ENCODE assay signal across 8 mouse cellular contexts in the genomic region with DNA sequence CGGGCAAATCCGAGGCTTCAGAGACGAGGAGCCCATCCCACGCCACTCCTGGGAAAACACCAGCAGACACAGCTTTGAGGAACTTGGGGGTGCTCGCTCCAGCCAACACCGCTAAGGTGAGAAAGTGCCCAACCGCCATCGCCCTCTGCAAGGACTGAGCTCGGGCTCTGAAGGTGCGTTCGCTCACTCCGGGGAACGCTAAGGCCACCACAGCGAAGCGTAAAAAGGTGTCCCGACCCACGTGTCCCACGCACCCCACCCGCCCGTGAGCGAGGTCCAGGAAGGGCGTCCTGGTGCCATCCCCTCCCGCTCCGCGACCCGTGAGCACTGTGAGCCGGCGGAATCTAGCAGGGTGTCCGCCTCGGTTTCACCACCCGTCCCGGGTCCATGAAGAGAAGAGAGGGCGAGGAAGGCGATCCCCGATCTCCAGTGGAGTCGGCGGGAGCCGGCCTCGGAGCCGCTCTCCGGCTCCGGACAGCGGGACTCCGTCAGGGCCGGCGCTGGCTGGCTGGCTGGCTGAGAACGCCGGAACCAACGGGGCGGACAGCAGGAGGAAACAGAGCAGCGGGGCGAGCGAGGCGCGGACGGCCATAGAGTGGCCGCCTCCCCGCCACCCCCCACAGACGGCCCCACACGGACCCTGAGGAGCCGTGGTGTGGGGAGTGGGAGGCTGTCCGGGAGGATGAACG. TPM values are rescaled to one million over a fixed set of nuclear protein-coding genes. Genes with fewer than 3 reads are reported as not detected.
DNase-seq lines count a peak whose midpoint lies in the region; ATAC-seq and TF ChIP-seq lines count a peak whose summit lies in the region.

No protein-coding gene starts in this region.

- H3K36me3 ChIP-seq in embryonic facial prominence, embryonic 13.5 days = no peaks in the 10 kb centered on the region
- H3K36me3 ChIP-seq in midbrain, embryonic 13.5 days = 0 out of 2 replicates have a peak, but pooled peaks cover 7% of the 10 kb centered on the region
- H3K36me3 ChIP-seq in stomach, postnatal 0 days (ENCODE audit: control insufficient read depth, insufficient read depth, low read length) = no peaks in the 10 kb centered on the region

- TF ChIP-seq EP300 in stomach, postnatal 0 days (optimal IDR thresholded peaks at IDR 0.05) = no peak

- no peaks in the 10 kb centered on the region for H3K9me3 ChIP-seq in embryonic facial prominence, embryonic 13.5 days
- H3K9me3 ChIP-seq in midbrain, embryonic 13.5 days = no peaks in the 10 kb centered on the region
- H3K9me3 ChIP-seq in stomach, postnatal 0 days (ENCODE audit: control insufficient read depth, low read length) = no peaks in the 10 kb centered on the region

- no peak for TF ChIP-seq CTCF in stomach, postnatal 0 days (IDR thresholded peaks at IDR 0.05; ENCODE audit: low read depth)

- no peak for DNase-seq in frontal cortex, adult 2 months (ENCODE audit: extremely low spot score in 1 of 2, low spot score in 1 of 2)
- peak; percentile 52 for DNase-seq in CD4-positive, CD25-positive, alpha-beta regulatory T cell, adult 2 months (ENCODE audit: low read depth, low spot score)
- DNase-seq in heart, postnatal 10 days = peak; percentile 37 to 38
- peak; percentile 13 to 24 for DNase-seq in layer of hippocampus, postnatal 25 days (ENCODE audit: extremely low spot score in 1 of 2, low spot score in 1 of 2)
- peak; percentile 52 for DNase-seq in stomach, postnatal 0 days (ENCODE audit: low spot score)

- H3K9ac ChIP-seq in embryonic facial prominence, embryonic 13.5 days = peak overlapping the region; percentile 95
- H3K9ac ChIP-seq in midbrain, embryonic 13.5 days (replicated peaks) = peak overlapping the region; percentile 97
- peak overlapping the region; percentile 85 for H3K9ac ChIP-seq in stomach, postnatal 0 days (ENCODE audit: low read length)

- peak overlapping the region; percentile 98 for H3K4me3 ChIP-seq in embryonic facial prominence, embryonic 13.5 days
- peak overlapping the region; percentile 100 for H3K4me3 ChIP-seq in midbrain, embryonic 13.5 days (replicated peaks)
- peak overlapping the region; percentile 80 for H3K4me3 ChIP-seq in stomach, postnatal 0 days (ENCODE audit: low read depth, low read length)

- H3K4me1 ChIP-seq in embryonic facial prominence, embryonic 13.5 days = peaks cover 17% of the 10 kb centered on the region; the same call in 1 of the 2 replicates
- peaks cover 27% of the 10 kb centered on the region for H3K4me1 ChIP-seq in midbrain, embryonic 13.5 days (replicated peaks)
- H3K4me1 ChIP-seq in stomach, postnatal 0 days (replicated peaks; ENCODE audit: control insufficient read depth, insufficient read depth) = no peaks in the 10 kb centered on the region

- intact Hi-C loops in heart, postnatal 10 days (cut with DNase I) = no loop called here

- H3K4me2 ChIP-seq in embryonic facial prominence, embryonic 13.5 days = peak overlapping the region; percentile 90
- peak overlapping the region; percentile 94 for H3K4me2 ChIP-seq in midbrain, embryonic 13.5 days (replicated peaks)
- peak overlapping the region; percentile 89 for H3K4me2 ChIP-seq in stomach, postnatal 0 days (replicated peaks; ENCODE audit: low read depth)

- H3K27ac ChIP-seq in embryonic facial prominence, embryonic 13.5 days = peak overlapping the region; percentile 80
- H3K27ac ChIP-seq in midbrain, embryonic 13.5 days = peak overlapping the region; percentile 84
- peak overlapping the region; percentile 84 for H3K27ac ChIP-seq in stomach, postnatal 0 days (replicated peaks)

- under 1% methylated on average over 59 of the region's 63 CpGs for WGBS in embryonic facial prominence, embryonic 13.5 days
- WGBS in midbrain, embryonic 13.5 days = under 1% methylated on average over 53 of the region's 63 CpGs
- 0% methylated on average over 50 of the region's 63 CpGs for WGBS in stomach, postnatal 0 days

- peak; percentile 62 for ATAC-seq in frontal cortex, adult (ENCODE audit: low TSS enrichment)
- ATAC-seq in embryonic facial prominence, embryonic 13.5 days (ENCODE audit: insufficient number of reproducible peaks, insufficient read depth, low FRiP score, low TSS enrichment, low read depth) = peak; percentile 62; the same call in 1 of the 2 replicates
- peak; percentile 81 for ATAC-seq in midbrain, embryonic 13.5 days
- peak; percentile 52 for ATAC-seq in stomach, postnatal 0 days (ENCODE audit: low FRiP score, low TSS enrichment)

- no peaks in the 10 kb centered on the region for H3K27me3 ChIP-seq in embryonic facial prominence, embryonic 13.5 days
- no peaks in the 10 kb centered on the region for H3K27me3 ChIP-seq in midbrain, embryonic 13.5 days
- no peaks in the 10 kb centered on the region for H3K27me3 ChIP-seq in stomach, postnatal 0 days (ENCODE audit: control insufficient read depth, insufficient read depth, low read length)

RNA-seq across cellular contexts. Expression of gene Sbno1, which starts 0.9 kb away (rescaled TPM):
- 57.7 and 59.5 TPM in 2 replicates for polyA plus RNA-seq in frontal cortex, adult 2 months (2012; rRNA removed)
- 93.7 and 97.7 TPM in 2 replicates for polyA plus RNA-seq in embryonic facial prominence, embryonic 13.5 days (2015; fragmentation: Nextera tagmentation; extraction: Ambion mirVana)
- total RNA-seq in heart, postnatal 10 days (2021) = 10 to 100 TPM; 69.2 to 77.6 TPM
- total RNA-seq in layer of hippocampus, postnatal 25 days (2021) = 100 to 1,000 TPM; 143 to 144 TPM
- 116 and 118 TPM in 2 replicates for polyA plus RNA-seq in midbrain, embryonic 13.5 days (2015; fragmentation: Nextera tagmentation; extraction: Ambion mirVana)
- polyA plus RNA-seq in stomach, postnatal 0 days (2015; fragmentation: Nextera tagmentation; extraction: Ambion mirVana) = 44.8 and 45.2 TPM in 2 replicates

RNA-seq across cellular contexts. Expression of gene Kmt5a, which starts 14.9 kb away (rescaled TPM):
- 41.8 and 54.3 TPM in 2 replicates for polyA plus RNA-seq in frontal cortex, adult 2 months (2012; rRNA removed)
- polyA plus RNA-seq in embryonic facial prominence, embryonic 13.5 days (2015; fragmentation: Nextera tagmentation; extraction: Ambion mirVana) = 43.4 and 45.5 TPM in 2 replicates
- 100 to 1,000 TPM; 146 to 153 TPM for total RNA-seq in heart, postnatal 10 days (2021)
- total RNA-seq in layer of hippocampus, postnatal 25 days (2021) = 10 to 100 TPM; 58.5 to 63.1 TPM
- 20.4 and 23.6 TPM in 2 replicates for polyA plus RNA-seq in midbrain, embryonic 13.5 days (2015; fragmentation: Nextera tagmentation; extraction: Ambion mirVana)
- 64.1 and 90.2 TPM in 2 replicates for polyA plus RNA-seq in stomach, postnatal 0 days (2015; fragmentation: Nextera tagmentation; extraction: Ambion mirVana)

RNA-seq across cellular contexts. Expression of gene Rilpl2, which starts 53.3 kb away (rescaled TPM):
- polyA plus RNA-seq in frontal cortex, adult 2 months (2012; rRNA removed) = 24.5 and 25.9 TPM in 2 replicates
- polyA plus RNA-seq in embryonic facial prominence, embryonic 13.5 days (2015; fragmentation: Nextera tagmentation; extraction: Ambion mirVana) = 39.8 and 40.1 TPM in 2 replicates
- 10 to 100 TPM; 11.0 to 11.4 TPM for total RNA-seq in heart, postnatal 10 days (2021)
- total RNA-seq in layer of hippocampus, postnatal 25 days (2021) = 10 to 100 TPM; 18.7 to 22.7 TPM
- 18.2 and 19.4 TPM in 2 replicates for polyA plus RNA-seq in midbrain, embryonic 13.5 days (2015; fragmentation: Nextera tagmentation; extraction: Ambion mirVana)
- polyA plus RNA-seq in stomach, postnatal 0 days (2015; fragmentation: Nextera tagmentation; extraction: Ambion mirVana) = 19.3 and 20.7 TPM in 2 replicates

RNA-seq across cellular contexts. Expression of gene Snrnp35, which starts 58.1 kb away (rescaled TPM):
- polyA plus RNA-seq in frontal cortex, adult 2 months (2012; rRNA removed) = 9.6 and 11.8 TPM in 2 replicates
- 25.9 and 28.3 TPM in 2 replicates for polyA plus RNA-seq in embryonic facial prominence, embryonic 13.5 days (2015; fragmentation: Nextera tagmentation; extraction: Ambion mirVana)
- 10 to 100 TPM; 14.2 to 16.0 TPM for total RNA-seq in heart, postnatal 10 days (2021)
- total RNA-seq in layer of hippocampus, postnatal 25 days (2021) = 10 to 100 TPM; 20.6 to 25.9 TPM
- 26.1 and 26.3 TPM in 2 replicates for polyA plus RNA-seq in midbrain, embryonic 13.5 days (2015; fragmentation: Nextera tagmentation; extraction: Ambion mirVana)
- 9.1 and 10.8 TPM in 2 replicates for polyA plus RNA-seq in stomach, postnatal 0 days (2015; fragmentation: Nextera tagmentation; extraction: Ambion mirVana)

Comparison
In these comparisons a context has a peak if more than half of its experiments do, and no peak if none do; other contexts are left out.
1. DNase-seq: peak in CD4-positive, CD25-positive, alpha-beta regulatory T cell, adult 2 months (single experiment), heart, postnatal 10 days (2 of 2), layer of hippocampus, postnatal 25 days (2 of 2) and stomach, postnatal 0 days (single experiment); none in frontal cortex, adult 2 months (0 of 2).
2. Peak in every context shown above with its lines, with median percentiles within 50 percentile points of each other: ATAC-seq, H3K27ac ChIP-seq, H3K4me2 ChIP-seq, H3K4me3 ChIP-seq and H3K9ac ChIP-seq.